Mouse (Mus musculus) lung, adult 18-20 months (tissue): Measurements from ENCODE around the gene Olfr641.

ENCODE experiments used
- DNase-seq, 2 experiments: peaks; one replicate each; pipeline ENCODE4 v3.0.0; 2022; ENCODE audit warnings: mixed read lengths in 2 of 2

Olfr641 gene

GRCm38 (mm10) chr7:104035145-104035544, at the start of gene Olfr641:
Gene Olfr641 (plus strand): TSS chr7:104035445.
- DNase-seq, result no peak

- no peak for DNase-seq
Observed at GRCm38 (mm10) chr7:103998446-103998845, 36.8 kb upstream of the Olfr641 start, which contains the start of gene Olfr638. Gene Olfr638 (plus strand): TSS chr7:103998746.

- no peak for DNase-seq
Observed at GRCm38 (mm10) chr7:103999124-103999523, 36.1 kb upstream of the Olfr641 start.

GRCm38 (mm10) chr7:104017203-104017602, 18.0 kb upstream of the Olfr641 start, which contains the start of gene Olfr639:
Gene Olfr639 (minus strand): TSS chr7:104017303.
- no peak for DNase-seq

- DNase-seq, result no peak
Observed at GRCm38 (mm10) chr7:104018953-104019352, 16.3 kb upstream of the Olfr641 start.

- DNase-seq, result no peak
Observed at GRCm38 (mm10) chr7:104021651-104022050, 13.6 kb upstream of the Olfr641 start.

GRCm38 (mm10) chr7:104025473-104025872, 9.8 kb upstream of the Olfr641 start, which contains the start of gene Olfr640:
Gene Olfr640 (minus strand): TSS chr7:104025573.
- no peak for DNase-seq

GRCm38 (mm10) chr7:104026978-104027377, 8.3 kb upstream of the Olfr641 start:
- DNase-seq, result no peak

GRCm38 (mm10) chr7:104050745-104051144, 15.5 kb downstream of the Olfr641 start:
- DNase-seq, result no peak

- DNase-seq, result no peak
Observed at GRCm38 (mm10) chr7:104052566-104052965, 17.3 kb downstream of the Olfr641 start, which contains the start of gene Olfr642. Gene Olfr642 (minus strand): TSS chr7:104052666.

GRCm38 (mm10) chr7:104059215-104059614, 24.0 kb downstream of the Olfr641 start:
- no peak for DNase-seq

GRCm38 (mm10) chr7:104061345-104061744, 26.1 kb downstream of the Olfr641 start, which contains the start of gene 4930516K23Rik:
Gene 4930516K23Rik (minus strand): TSS chr7:104061445.
- no peak for DNase-seq

GRCm38 (mm10) chr7:104071769-104072168, 36.5 kb downstream of the Olfr641 start, which contains the start of gene Olfr644:
Gene Olfr644 (minus strand): TSS chr7:104071869.
- no peak for DNase-seq

- no peak for DNase-seq
Observed at GRCm38 (mm10) chr7:104085365-104085764, 50.1 kb downstream of the Olfr641 start, which contains the start of gene Olfr645. Gene Olfr645 (minus strand): TSS chr7:104085465.
